Mouse (Mus musculus): ENCODE results near the gene Cdk6.

DNA sequence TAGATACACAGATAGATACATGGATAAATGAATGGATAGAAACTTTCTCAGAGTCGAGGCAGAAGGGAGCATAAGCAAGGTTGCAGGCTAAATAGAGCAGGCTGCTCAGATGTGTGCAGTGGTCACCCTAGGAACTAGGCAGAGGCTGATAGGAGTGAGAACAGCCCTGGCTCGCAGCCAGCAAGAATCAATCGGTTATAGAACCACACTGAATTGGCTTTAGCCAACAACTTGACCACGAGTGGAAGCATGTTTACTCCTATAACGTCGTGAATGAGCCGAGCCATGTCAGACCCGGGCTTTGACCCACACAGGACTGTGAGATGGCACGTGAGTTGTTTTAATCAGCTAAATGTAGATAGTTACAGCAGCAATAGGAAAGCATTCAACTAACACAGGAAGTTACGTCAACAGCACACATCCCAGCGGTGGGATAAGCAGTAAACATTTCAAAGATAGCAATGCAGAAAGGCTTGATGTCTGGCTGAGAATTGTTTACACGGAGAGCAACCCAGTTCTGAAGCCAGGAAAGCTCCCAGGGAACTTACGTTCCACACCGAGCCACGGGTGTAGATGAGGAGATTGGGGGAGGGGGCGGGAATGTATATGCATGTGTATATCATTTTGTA lies 147.0 kb downstream of the Cdk6 start:
- TF ChIP-seq CTCF (IDR thresholded peaks at IDR 0.05; ENCODE audit: low read depth) (no peak), EP300 (optimal IDR thresholded peaks at IDR 0.05) (no peak)
